Mouse (Mus musculus) cerebellum, adult 11-12 months (tissue): ENCODE measurements at regions not wholly inside any gene's neighbourhood (a gene's known extent, or its start where the extent isn't known, plus 50 kb on each side); places are given as distances from the start of the nearest gene placed in this dataset.

Source experiments
- DNase-seq: peaks from one replicate; pipeline ENCODE4 v3.0.0; 2022

DNA sequence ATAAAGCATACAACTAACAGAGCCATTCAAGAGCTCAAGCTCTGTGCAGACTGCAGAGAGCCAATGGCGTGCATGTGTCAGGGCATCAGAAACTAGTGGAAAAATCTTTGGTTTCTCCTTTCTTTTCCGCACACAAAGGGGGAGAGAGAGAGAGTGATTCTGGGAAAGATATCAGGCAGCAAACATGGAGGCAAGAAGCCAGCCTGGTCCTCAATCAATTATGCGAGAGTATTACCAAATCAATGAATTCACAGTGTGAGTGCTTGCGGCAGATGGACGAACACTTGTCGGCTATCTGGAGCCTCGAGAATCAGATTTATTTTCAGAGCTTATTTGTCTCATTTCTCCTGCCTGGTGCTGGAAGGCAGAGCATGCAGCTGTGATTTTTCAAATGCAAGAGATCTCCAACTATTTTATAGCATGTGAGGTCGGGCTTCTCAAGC is 230.6 kb downstream of the Snx10 start:
- no peak for DNase-seq

GRCm38 (mm10) chr6:51757131-51757530 is 233.4 kb downstream of the Snx10 start:
- no peak for DNase-seq

GRCm38 (mm10) chr6:51757746-51758145 is 234.0 kb downstream of the Snx10 start:
- no peak for DNase-seq

- DNase-seq: no peak
These were observed 235.1 kb downstream of the Snx10 start for GRCm38 (mm10) chr6:51758781-51759180.

DNA sequence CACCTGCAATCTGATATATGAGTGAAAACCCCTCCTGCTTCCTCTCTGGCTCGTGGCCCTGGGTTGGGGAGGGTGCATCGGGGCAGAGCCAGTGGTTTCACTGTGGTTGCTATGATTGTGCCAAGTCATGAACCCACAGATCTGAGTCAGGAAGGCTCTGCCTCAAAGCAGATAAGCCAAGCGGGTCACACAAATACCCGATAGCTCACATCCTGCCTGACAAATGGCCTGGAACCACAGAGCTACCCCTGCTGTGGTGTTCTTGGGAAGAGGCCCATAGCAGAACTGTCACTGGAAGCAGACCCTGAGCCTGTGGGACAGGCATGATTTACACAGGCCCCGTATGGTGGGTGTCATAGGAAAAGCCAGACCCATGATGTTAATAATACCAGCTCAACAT is 236.7 kb downstream of the Snx10 start:
- no peak for DNase-seq

DNA sequence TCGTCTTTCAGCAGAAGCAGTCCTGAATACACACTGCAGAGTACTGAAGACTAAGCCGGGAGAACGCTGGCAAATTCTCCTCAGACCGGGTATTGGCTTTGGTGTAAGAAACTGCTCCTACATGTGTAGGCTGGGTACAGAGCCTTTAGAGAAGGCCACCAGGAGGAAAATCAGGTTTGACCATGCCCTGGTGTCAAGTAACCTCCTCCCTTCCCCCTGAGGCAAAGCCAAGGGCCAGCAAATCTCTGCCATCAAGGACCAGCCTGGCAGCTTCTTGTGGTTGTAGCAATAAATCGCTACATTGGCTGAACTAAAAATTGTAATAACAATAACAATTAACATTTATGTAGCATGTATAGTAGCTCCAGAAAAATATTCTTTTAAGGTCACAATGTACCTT is 237.8 kb downstream of the Snx10 start:
- DNase-seq: no peak

- DNase-seq: no peak
These were observed 242.8 kb downstream of the Snx10 start for GRCm38 (mm10) chr6:51766482-51766881.

DNA sequence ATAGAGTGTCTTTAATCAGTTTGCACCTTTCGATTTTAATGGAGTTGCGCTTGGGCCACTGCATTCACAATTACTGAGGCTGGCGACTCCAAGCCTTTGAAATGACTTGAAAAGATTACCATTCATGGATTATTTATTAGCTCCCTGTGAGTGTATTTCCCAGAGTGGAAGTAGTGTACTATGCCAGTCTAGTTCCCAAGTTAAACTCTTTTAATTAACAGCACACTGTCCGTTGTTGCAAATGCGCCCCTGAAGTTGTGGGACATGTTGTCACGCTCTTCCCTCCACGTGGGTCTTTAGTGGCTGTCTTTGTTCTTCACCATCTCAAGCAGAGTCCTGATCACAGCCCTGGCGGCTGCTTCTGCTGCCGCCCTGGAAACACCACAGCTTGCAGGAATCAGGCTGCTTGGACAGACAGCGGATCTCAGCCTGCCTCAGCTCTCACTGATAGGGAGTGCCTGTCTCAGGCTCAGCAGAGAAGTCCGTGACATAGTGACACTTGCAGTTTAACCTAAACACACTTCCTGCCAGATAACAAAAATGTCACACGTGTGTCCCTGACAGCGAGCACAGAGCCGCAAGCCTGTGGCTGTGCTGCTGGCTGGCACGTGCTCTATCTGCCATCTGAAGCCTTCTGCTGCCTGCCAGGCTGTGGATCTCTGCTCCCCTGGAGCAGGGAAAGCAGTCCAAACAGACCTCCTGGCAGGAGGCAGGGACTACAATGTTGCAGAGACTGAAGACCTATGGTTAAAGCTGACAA is 244.1 kb downstream of the Snx10 start:
- peak; percentile 79 for DNase-seq

DNA sequence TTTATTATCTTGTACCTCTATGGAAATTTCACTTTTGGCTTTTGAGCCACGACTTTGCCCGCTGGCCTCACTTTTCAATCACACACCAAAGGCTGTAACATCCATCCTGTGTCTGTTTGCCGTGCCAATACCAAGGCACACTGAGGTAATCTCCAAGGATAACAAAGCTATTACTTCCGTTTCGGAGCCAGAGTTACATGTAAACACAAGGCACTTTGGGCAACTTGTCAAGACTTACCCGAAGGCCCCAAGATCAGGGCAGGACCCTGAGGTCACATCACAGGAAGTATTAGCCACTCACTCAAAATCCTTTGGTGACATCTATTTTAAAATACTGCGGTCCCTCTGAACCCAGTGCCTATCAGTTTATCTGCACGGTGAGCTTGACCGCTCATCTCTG is 241.3 kb downstream of the Skap2 start:
- no peak for DNase-seq

DNA sequence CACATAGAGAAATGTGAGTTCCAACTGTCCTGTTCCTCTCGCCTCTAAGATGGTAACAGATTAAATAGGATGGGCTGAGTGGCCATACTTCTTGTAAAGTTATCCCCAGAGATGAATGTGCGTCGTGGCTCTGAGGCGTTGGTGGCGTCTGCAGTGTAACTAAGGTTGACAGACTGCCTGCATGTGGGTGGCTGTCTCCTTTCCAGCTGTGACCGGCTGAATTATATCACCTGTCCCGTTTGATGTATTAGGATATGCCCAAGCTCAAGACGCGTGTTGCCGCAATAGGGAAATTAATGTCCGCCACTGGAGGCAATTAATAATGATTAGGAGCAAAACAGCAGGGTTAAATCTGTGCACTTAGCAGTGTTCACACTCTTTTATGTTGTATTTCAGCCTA is 240.9 kb downstream of the Skap2 start:
- DNase-seq: no peak

GRCm38 (mm10) chr6:51774771-51775170 is 237.6 kb downstream of the Skap2 start:
- DNase-seq: no peak

DNA sequence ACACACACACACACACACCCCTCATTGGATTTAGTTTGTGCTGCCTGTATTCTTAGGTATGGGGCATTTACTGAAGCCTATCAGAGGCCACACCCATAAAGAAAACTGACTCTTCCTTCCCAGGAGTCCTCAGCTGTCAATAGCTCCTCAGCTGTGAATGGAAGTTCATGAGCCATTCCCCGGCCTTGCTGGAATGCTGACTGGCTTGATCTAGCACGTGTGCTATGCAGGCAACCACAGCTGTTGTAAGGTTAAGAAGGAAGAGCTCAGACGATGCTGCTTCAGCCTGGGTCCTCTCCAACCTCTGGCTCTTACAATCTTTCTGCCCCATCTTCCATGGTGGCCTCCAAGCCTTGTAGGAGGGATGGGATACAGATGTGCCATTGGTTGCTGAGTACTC is 226.7 kb downstream of the Skap2 start:
- DNase-seq: no peak

DNA sequence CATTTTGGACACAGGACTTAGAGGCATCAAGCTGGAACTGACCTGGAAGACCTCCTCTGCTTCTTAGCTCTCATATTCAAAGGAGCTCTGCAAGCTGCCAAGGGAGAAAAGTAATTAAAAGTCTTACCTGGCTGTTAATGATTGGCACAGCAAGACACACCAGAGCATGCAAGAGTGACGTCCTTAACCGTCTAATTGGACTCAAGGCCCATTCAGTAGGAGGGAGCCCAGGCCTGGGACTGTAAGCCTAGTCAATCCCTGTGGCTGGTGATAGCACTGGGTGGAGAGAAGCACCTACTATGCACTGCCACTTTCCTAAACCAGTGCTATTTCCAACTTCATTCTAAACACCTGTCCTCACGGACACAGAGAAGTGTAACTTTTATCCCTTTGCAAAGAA is 225.5 kb downstream of the Skap2 start:
- DNase-seq: no peak

GRCm38 (mm10) chr6:51788156-51788555 is 224.2 kb downstream of the Skap2 start:
- no peak for DNase-seq

DNA sequence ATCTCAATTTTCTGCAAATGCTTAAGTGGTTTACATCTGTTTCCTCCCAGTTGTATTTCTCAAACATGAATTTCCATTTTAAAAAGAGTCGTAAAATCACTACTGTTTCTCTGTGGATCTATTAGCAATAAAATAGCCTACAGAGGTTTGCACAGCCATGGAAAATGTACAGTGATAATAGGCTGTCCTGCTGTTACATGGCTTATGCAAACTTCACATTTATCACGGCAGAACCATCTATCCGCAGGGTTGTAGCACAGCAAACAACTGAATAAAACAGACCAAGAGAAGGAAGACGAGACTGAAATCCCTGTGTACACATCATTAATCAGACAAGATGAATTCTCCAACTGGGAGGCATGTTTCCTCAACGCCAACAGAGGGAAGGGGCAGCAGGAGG is 222.1 kb downstream of the Skap2 start:
- no peak for DNase-seq

GRCm38 (mm10) chr6:51790693-51791092 is 221.7 kb downstream of the Skap2 start:
- no peak for DNase-seq

DNA sequence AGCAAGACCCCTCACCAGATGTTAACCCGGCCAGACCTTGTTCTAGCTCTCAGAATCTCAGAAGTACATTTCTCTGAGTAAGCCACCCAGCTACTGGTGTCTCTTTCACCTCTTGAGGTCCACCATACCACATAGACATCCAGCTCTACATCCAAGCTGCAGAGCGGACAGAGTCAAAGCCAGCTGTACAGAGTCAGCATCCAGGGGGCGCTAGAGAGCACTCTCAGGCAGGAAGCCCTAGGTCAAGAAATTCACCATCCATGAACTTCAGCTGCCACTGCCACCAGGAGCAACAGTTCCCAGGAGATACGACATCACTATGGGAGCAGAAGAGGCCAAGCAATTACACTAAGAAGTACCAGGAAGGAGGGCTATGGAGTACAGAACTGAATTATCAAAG is 217.0 kb downstream of the Skap2 start:
- no peak for DNase-seq

DNA sequence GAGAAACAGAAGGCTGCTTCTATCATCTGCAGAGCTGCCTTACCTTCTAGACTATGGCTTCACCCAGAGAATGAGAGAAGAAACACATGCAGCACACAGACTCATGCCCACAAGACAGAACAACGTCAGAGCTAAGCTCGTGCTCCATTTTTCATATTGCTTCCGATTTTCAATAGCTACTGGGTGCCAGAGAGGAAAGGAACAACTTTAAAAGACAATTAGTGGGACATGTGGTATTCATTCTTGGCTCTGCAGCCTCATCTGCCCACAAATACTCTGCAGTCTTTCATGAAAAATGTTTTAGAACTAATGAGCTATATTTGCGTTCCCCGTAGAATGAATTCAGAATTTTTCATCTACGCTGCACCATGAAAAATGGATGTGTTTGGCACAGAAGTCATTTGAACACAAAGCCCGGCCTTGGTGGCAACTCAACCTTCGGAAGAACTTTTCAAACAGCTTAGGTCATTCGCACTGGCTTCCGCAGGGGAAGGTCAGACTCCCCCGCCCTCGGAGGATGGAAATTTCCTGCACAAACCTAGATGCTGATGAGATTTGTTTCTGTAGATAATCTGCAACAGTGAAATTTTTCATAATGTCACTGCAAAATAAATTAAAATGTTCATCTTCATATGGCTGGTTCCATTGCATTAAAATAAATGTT is 213.6 kb downstream of the Skap2 start:
- DNase-seq: no peak

DNA sequence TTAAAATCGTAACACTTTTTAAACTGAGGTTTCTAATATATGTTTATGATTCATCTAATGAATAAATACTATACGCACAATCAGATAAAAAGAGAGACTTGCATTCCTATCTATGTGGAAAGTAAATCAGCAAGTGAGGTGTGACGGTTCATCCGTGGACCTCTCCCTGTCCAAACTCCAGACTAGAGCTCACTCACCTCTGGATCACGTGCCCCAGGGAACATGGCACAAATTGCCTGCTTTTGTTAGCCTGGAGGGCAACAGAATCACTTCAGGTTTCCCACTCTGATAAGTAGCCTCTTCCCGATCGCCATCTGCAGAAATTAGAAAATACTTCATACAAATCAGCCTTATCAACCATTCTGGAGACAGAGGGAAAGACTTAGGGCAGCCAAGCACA is 206.7 kb downstream of the Skap2 start:
- no peak for DNase-seq
